In genomic region chr14:51913062-51913959, GRCm38 (mm10) we compare ENCODE assay signal across 8 mouse cellular contexts. TPM values are rescaled to one million over a fixed set of nuclear protein-coding genes. Genes with fewer than 3 reads are reported as not detected.
DNase-seq lines count a peak whose midpoint lies in the region; ATAC-seq lines count a peak whose summit lies in the region.

No protein-coding gene starts in this region.

- H3K36me3 ChIP-seq in embryonic facial prominence, embryonic 15.5 days = peaks cover 9% of the 10 kb centered on the region; the same call in 1 of the 2 replicates
- peaks cover 30% of the 10 kb centered on the region for H3K36me3 ChIP-seq in heart, embryonic 10.5 days
- peaks cover 18% of the 10 kb centered on the region for H3K36me3 ChIP-seq in limb, embryonic 13.5 days
- no peaks in the 10 kb centered on the region for H3K36me3 ChIP-seq in midbrain, embryonic 13.5 days

- H3K27ac ChIP-seq in embryonic facial prominence, embryonic 15.5 days (replicated peaks) = peak overlapping the region; percentile 87
- peak overlapping the region; percentile 90 for H3K27ac ChIP-seq in heart, embryonic 10.5 days
- peak overlapping the region; percentile 91 for H3K27ac ChIP-seq in limb, embryonic 13.5 days
- H3K27ac ChIP-seq in midbrain, embryonic 13.5 days = 0 out of 2 replicates have a peak overlapping the region, but pooled peaks have one; percentile 30

- peak; percentile 86 for ATAC-seq in embryonic facial prominence, embryonic 15.5 days (ENCODE audit: insufficient number of reproducible peaks, low FRiP score, low TSS enrichment, low read depth)
- ATAC-seq in limb, embryonic 13.5 days (ENCODE audit: low FRiP score, low read depth) = peak; percentile 79
- ATAC-seq in midbrain, embryonic 13.5 days = peak; percentile 75

- H3K4me2 ChIP-seq in embryonic facial prominence, embryonic 15.5 days (replicated peaks) = peak overlapping the region; percentile 94
- peak overlapping the region; percentile 97 for H3K4me2 ChIP-seq in limb, embryonic 13.5 days (replicated peaks)
- H3K4me2 ChIP-seq in midbrain, embryonic 13.5 days (replicated peaks) = peak overlapping the region; percentile 99

- H3K4me3 ChIP-seq in embryonic facial prominence, embryonic 15.5 days (replicated peaks) = peak overlapping the region; percentile 57
- peak overlapping the region; percentile 77 for H3K4me3 ChIP-seq in heart, embryonic 10.5 days
- peak overlapping the region; percentile 61 for H3K4me3 ChIP-seq in limb, embryonic 13.5 days
- H3K4me3 ChIP-seq in midbrain, embryonic 13.5 days (replicated peaks) = peak overlapping the region; percentile 61

- no peaks in the 10 kb centered on the region for H3K27me3 ChIP-seq in embryonic facial prominence, embryonic 15.5 days
- H3K27me3 ChIP-seq in heart, embryonic 10.5 days (ENCODE audit: insufficient read depth, poor library complexity, severe bottlenecking) = peaks cover 9% of the 10 kb centered on the region; the same call in 1 of the 2 replicates
- peaks cover 5% of the 10 kb centered on the region; the same call in 1 of the 2 replicates for H3K27me3 ChIP-seq in limb, embryonic 13.5 days
- H3K27me3 ChIP-seq in midbrain, embryonic 13.5 days = peaks cover 7% of the 10 kb centered on the region

- under 1% methylated on average over 58 of the region's 58 CpGs for WGBS in embryonic facial prominence, embryonic 15.5 days
- under 1% methylated on average over 58 of the region's 58 CpGs for WGBS in heart, embryonic 10.5 days
- under 1% methylated on average over 58 of the region's 58 CpGs for WGBS in limb, embryonic 13.5 days
- under 1% methylated on average over 58 of the region's 58 CpGs for WGBS in midbrain, embryonic 13.5 days

- peak overlapping the region; percentile 28 for H3K9ac ChIP-seq in embryonic facial prominence, embryonic 15.5 days
- peak overlapping the region; percentile 69 for H3K9ac ChIP-seq in limb, embryonic 13.5 days
- H3K9ac ChIP-seq in midbrain, embryonic 13.5 days (replicated peaks) = peak overlapping the region; percentile 77

- peak; percentile 53 to 69 for DNase-seq in adrenal gland, postnatal 4 days (ENCODE audit: low spot score in 2 of 2)
- peak; percentile 91 for DNase-seq in heart, embryonic 10.5 days (ENCODE audit: low spot score)
- peak; percentile 87 for DNase-seq in kidney, adult 9 months
- DNase-seq in spleen, adult 12 weeks (ENCODE audit: low spot score) = peak; percentile 38
- DNase-seq in adipocyte (ENCODE audit: low spot score) = no peak

- H3K9me3 ChIP-seq in embryonic facial prominence, embryonic 15.5 days (replicated peaks) = no peaks in the 10 kb centered on the region
- no peaks in the 10 kb centered on the region for H3K9me3 ChIP-seq in heart, embryonic 10.5 days
- no peaks in the 10 kb centered on the region for H3K9me3 ChIP-seq in limb, embryonic 13.5 days
- H3K9me3 ChIP-seq in midbrain, embryonic 13.5 days = no peaks in the 10 kb centered on the region

- H3K4me1 ChIP-seq in embryonic facial prominence, embryonic 15.5 days = peaks cover 24% of the 10 kb centered on the region
- peaks cover 28% of the 10 kb centered on the region for H3K4me1 ChIP-seq in heart, embryonic 10.5 days
- H3K4me1 ChIP-seq in limb, embryonic 13.5 days = peaks cover 33% of the 10 kb centered on the region
- H3K4me1 ChIP-seq in midbrain, embryonic 13.5 days (replicated peaks) = peaks cover 25% of the 10 kb centered on the region

RNA-seq across cellular contexts. Expression of gene Ndrg2, which starts 0.6 kb away (rescaled TPM):
- 100 to 1,000 TPM; 155 to 181 TPM for total RNA-seq in adrenal gland, postnatal 4 days (2021)
- polyA plus RNA-seq in embryonic facial prominence, embryonic 15.5 days (2015; fragmentation: Nextera tagmentation; extraction: Ambion mirVana) = 79.3 and 98.2 TPM in 2 replicates
- 92.7 and 155 TPM in 2 replicates for polyA plus RNA-seq in heart, embryonic 10.5 days (2016; fragmentation: Nextera tagmentation; extraction: Ambion mirVana)
- polyA plus RNA-seq in limb, embryonic 13.5 days (2015; fragmentation: Nextera tagmentation; extraction: Ambion mirVana) = 53.1 and 61.8 TPM in 2 replicates
- 66.6 and 69.7 TPM in 2 replicates for polyA plus RNA-seq in midbrain, embryonic 13.5 days (2015; fragmentation: Nextera tagmentation; extraction: Ambion mirVana)

RNA-seq across cellular contexts. Expression of gene Tppp2, which starts 4.9 kb away (rescaled TPM):
- total RNA-seq in adrenal gland, postnatal 4 days (2021) = not detected
- polyA plus RNA-seq in embryonic facial prominence, embryonic 15.5 days (2015; fragmentation: Nextera tagmentation; extraction: Ambion mirVana) = not detected in 2 replicates
- not detected in 2 replicates for polyA plus RNA-seq in heart, embryonic 10.5 days (2016; fragmentation: Nextera tagmentation; extraction: Ambion mirVana)
- not detected in 2 replicates for polyA plus RNA-seq in limb, embryonic 13.5 days (2015; fragmentation: Nextera tagmentation; extraction: Ambion mirVana)
- polyA plus RNA-seq in midbrain, embryonic 13.5 days (2015; fragmentation: Nextera tagmentation; extraction: Ambion mirVana) = not detected in 2 replicates

RNA-seq across cellular contexts. Expression of gene Rnase13, which starts 9.3 kb away (rescaled TPM):
- total RNA-seq in adrenal gland, postnatal 4 days (2021) = not detected
- polyA plus RNA-seq in embryonic facial prominence, embryonic 15.5 days (2015; fragmentation: Nextera tagmentation; extraction: Ambion mirVana) = not detected in 2 replicates
- polyA plus RNA-seq in heart, embryonic 10.5 days (2016; fragmentation: Nextera tagmentation; extraction: Ambion mirVana) = not detected in 2 replicates
- not detected in 2 replicates for polyA plus RNA-seq in limb, embryonic 13.5 days (2015; fragmentation: Nextera tagmentation; extraction: Ambion mirVana)
- polyA plus RNA-seq in midbrain, embryonic 13.5 days (2015; fragmentation: Nextera tagmentation; extraction: Ambion mirVana) = not detected in 2 replicates

RNA-seq across cellular contexts. Expression of gene Slc39a2, which starts 20.6 kb away (rescaled TPM):
- under 1 TPM; 0.82 to 0.95 TPM for total RNA-seq in adrenal gland, postnatal 4 days (2021)
- 5.5 and 8.1 TPM in 2 replicates for polyA plus RNA-seq in embryonic facial prominence, embryonic 15.5 days (2015; fragmentation: Nextera tagmentation; extraction: Ambion mirVana)
- polyA plus RNA-seq in heart, embryonic 10.5 days (2016; fragmentation: Nextera tagmentation; extraction: Ambion mirVana) = 0.53 and 0.63 TPM in 2 replicates
- polyA plus RNA-seq in limb, embryonic 13.5 days (2015; fragmentation: Nextera tagmentation; extraction: Ambion mirVana) = 1.4 and 1.6 TPM in 2 replicates
- 1.8 and 2.0 TPM in 2 replicates for polyA plus RNA-seq in midbrain, embryonic 13.5 days (2015; fragmentation: Nextera tagmentation; extraction: Ambion mirVana)

RNA-seq across cellular contexts. Expression of gene Mettl17, which starts 28.7 kb away (rescaled TPM):
- 10 to 100 TPM; 37.5 to 44.2 TPM for total RNA-seq in adrenal gland, postnatal 4 days (2021)
- polyA plus RNA-seq in embryonic facial prominence, embryonic 15.5 days (2015; fragmentation: Nextera tagmentation; extraction: Ambion mirVana) = 44.1 and 50.7 TPM in 2 replicates
- 40.0 and 45.1 TPM in 2 replicates for polyA plus RNA-seq in heart, embryonic 10.5 days (2016; fragmentation: Nextera tagmentation; extraction: Ambion mirVana)
- polyA plus RNA-seq in limb, embryonic 13.5 days (2015; fragmentation: Nextera tagmentation; extraction: Ambion mirVana) = 52.1 and 62.2 TPM in 2 replicates
- polyA plus RNA-seq in midbrain, embryonic 13.5 days (2015; fragmentation: Nextera tagmentation; extraction: Ambion mirVana) = 82.7 and 87.6 TPM in 2 replicates

Comparison
In these comparisons a context has a peak if more than half of its experiments do, and no peak if none do; other contexts are left out.
1. H3K27ac ChIP-seq: peak in every context shown above with its lines; median percentile 91 in limb, embryonic 13.5 days; 90 in heart, embryonic 10.5 days; 87 in embryonic facial prominence, embryonic 15.5 days; 30 in midbrain, embryonic 13.5 days.